Mouse (Mus musculus): ENCODE data around the gene Slc39a10. TPM values are rescaled to one million over a fixed set of nuclear protein-coding genes. Genes with fewer than 3 reads are reported as not detected.

The Slc39a10 gene
- 61.0 and 62.5 TPM in 2 replicates for polyA plus RNA-seq (2015; fragmentation: Nextera tagmentation; extraction: Ambion mirVana)

DNA sequence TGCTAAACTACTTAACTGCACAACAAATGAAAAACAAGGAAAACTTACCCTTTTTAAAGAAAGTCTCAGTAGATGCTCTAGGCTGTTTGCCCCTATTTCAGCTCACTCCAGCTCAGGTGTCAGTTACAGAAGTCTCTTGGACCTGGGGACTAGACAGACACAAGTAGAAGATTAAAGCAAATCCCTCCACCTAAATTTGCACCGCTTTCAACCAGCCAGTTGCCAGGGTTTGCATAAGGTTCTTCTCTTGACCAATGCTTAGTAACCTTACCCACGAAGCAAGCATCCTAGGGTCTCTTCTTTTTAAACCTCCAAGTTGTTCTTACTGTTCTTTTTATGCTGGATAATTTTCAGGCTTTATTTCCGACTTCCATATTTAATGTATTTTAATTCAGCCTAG is at the start of gene Slc39a10:
Gene Slc39a10 (minus strand): TSS at position 101 of the 400 bp plus-strand sequence.
- Histone ChIP-seq H3K4me1 (replicated peaks) (no peaks in the 10 kb centered on the region), H3K36me3 (no peaks in the 10 kb centered on the region), H3K4me3 (no peak within 1 kb of the TSS), H3K9me3 (no peaks in the 10 kb centered on the region), H3K27me3 (no peaks in the 10 kb centered on the region), H3K27ac (replicated peaks) (no peak within 1 kb of the TSS), H3K9ac (no peak within 1 kb of the TSS), H3K4me2 (no peak within 1 kb of the TSS)
- 58% methylated on average over 3 of the region's 3 CpGs for WGBS
- ATAC-seq (ENCODE audit: low read depth), result no peak

DNA sequence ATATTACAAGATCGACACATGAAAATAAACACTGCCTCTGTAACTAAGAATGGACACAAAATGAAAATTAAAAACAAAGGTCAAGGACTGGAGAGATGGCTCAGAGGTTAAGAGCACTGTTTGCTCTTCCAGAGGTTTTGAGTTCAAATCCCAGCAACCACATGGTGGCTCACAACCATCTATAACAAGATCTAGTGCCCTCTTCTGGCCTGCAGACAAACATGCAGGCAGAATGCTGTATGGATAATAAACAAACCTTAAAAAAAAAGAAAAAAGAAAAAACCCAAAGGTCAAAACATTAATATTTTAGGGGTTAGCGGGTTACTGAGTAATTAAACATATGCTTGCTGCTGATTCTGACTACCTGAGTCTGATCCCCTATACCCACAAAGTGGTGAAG is 46.6 kb upstream of the Slc39a10 start:
- no peak for ATAC-seq (ENCODE audit: low read depth)
- no peak overlapping the region for H3K27ac ChIP-seq (replicated peaks)
- H3K9me3 ChIP-seq, result no peaks in the 10 kb centered on the region
- no peak overlapping the region for H3K4me3 ChIP-seq
- no peaks in the 10 kb centered on the region for H3K4me1 ChIP-seq (replicated peaks)
- WGBS, result 91% methylated on average over 2 of the region's 2 CpGs
- H3K27me3 ChIP-seq, result no peaks in the 10 kb centered on the region
- H3K9ac ChIP-seq, result no peak overlapping the region
- H3K4me2 ChIP-seq, result no peak overlapping the region
- H3K36me3 ChIP-seq, result no peaks in the 10 kb centered on the region

DNA sequence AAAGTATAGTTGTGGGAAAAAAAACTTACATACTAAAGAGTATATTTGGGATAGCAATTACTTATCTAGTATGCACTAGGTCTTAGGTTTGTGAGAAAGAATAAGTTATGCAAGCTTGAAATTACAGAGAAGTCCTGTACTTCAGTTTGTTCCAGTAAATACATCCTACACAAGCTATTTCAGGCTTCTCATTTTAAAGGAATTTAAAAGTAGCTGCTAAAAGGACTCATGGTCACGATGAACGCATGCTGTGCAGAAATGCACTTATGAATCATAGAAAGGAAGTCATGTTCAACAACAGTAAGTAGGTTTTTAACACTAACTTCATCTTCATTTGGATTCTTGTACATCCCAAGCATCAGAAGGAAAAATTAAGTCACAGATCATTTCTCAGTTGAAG is 45.0 kb upstream of the Slc39a10 start:
- Histone ChIP-seq H3K4me3 (no peak overlapping the region), H3K27ac (replicated peaks) (no peak overlapping the region), H3K4me1 (replicated peaks) (no peaks in the 10 kb centered on the region), H3K4me2 (no peak overlapping the region), H3K9ac (no peak overlapping the region), H3K27me3 (no peaks in the 10 kb centered on the region), H3K9me3 (no peaks in the 10 kb centered on the region), H3K36me3 (no peaks in the 10 kb centered on the region)
- 85% methylated on average over 2 of the region's 2 CpGs for WGBS
- no peak for ATAC-seq (ENCODE audit: low read depth)

DNA sequence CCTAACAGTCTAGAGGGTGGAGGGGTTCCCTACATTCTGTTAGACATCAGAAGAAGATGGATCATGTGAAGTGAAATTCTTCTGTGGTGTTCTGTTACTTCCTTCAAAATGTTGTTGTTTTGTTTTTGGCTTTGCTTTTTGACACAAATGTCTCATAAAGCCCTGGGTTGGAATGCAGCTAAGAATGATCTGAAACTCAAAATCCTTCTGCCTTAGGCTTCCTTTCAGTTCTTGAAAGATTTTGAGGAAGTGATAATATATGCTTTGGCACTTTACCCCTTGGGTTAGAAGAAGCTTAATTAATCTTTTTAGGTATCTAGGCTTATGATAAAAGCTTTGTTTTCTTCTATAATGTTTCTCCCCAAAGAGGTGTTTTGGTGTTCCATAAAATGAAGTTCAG is 34.5 kb upstream of the Slc39a10 start:
- H3K4me3 ChIP-seq, result no peak overlapping the region

DNA sequence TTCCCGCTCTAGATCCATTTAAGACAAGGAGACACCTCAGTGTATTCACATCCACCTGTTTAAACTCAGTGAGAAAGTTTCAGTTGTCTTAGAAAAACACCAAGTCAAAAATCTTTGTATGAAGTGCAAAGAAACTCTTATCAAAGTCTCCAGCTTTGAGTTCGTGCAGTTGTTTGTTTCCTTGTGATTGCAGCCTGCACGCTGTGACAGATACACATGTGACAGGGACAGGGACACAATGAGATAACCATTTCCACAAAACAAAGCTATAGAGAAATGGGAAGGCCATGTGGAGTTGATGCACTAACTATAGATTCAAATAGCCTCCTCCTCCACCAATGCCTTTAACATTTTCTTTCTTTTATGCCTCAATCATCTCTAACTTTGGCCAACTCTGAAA is 33.6 kb upstream of the Slc39a10 start:
- Histone ChIP-seq H3K9me3 (no peaks in the 10 kb centered on the region), H3K9ac (no peak overlapping the region), H3K4me3 (no peak overlapping the region), H3K27me3 (no peaks in the 10 kb centered on the region), H3K4me2 (no peak overlapping the region), H3K4me1 (replicated peaks) (no peaks in the 10 kb centered on the region), H3K27ac (replicated peaks) (no peak overlapping the region), H3K36me3 (no peaks in the 10 kb centered on the region)
- no peak for ATAC-seq (ENCODE audit: low read depth)
- WGBS, result 90% methylated on average over 3 of the region's 3 CpGs

More for the DNA sequence above, 34.5 kb upstream of the Slc39a10 start:
- H3K4me2 ChIP-seq, result no peak overlapping the region
- no peaks in the 10 kb centered on the region for H3K4me1 ChIP-seq (replicated peaks)
- H3K27me3 ChIP-seq, result no peaks in the 10 kb centered on the region
- no peak overlapping the region for H3K27ac ChIP-seq (replicated peaks)
- H3K36me3 ChIP-seq, result no peaks in the 10 kb centered on the region
- no peaks in the 10 kb centered on the region for H3K9me3 ChIP-seq
- H3K9ac ChIP-seq, result no peak overlapping the region
- ATAC-seq (ENCODE audit: low read depth), result no peak

DNA sequence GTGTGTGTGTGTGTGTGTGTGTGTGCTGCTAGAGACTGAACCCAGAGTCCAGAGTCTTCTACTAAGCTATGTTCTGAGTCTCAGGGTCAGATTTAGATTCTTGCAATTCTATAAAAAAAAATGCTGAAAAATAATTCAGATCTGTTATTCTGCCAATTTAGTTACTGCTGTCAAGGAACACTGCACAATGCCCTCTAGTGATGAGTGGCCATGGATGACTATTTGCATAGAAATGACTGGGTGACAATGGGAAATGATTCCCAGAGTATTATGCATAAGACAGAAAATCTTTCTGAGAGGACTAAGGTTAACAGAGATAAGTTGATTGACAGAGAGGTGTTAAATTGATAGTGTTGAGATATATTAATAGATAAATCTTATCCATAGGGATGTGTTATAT is 32.3 kb upstream of the Slc39a10 start:
- no peak for ATAC-seq (ENCODE audit: low read depth)
- H3K4me1 ChIP-seq (replicated peaks), result no peaks in the 10 kb centered on the region
- H3K27me3 ChIP-seq, result no peaks in the 10 kb centered on the region
- H3K9ac ChIP-seq, result no peak overlapping the region
- no peak overlapping the region for H3K4me2 ChIP-seq
- no peak overlapping the region for H3K4me3 ChIP-seq
- no peaks in the 10 kb centered on the region for H3K36me3 ChIP-seq
- no peak overlapping the region for H3K27ac ChIP-seq (replicated peaks)
- no peaks in the 10 kb centered on the region for H3K9me3 ChIP-seq

DNA sequence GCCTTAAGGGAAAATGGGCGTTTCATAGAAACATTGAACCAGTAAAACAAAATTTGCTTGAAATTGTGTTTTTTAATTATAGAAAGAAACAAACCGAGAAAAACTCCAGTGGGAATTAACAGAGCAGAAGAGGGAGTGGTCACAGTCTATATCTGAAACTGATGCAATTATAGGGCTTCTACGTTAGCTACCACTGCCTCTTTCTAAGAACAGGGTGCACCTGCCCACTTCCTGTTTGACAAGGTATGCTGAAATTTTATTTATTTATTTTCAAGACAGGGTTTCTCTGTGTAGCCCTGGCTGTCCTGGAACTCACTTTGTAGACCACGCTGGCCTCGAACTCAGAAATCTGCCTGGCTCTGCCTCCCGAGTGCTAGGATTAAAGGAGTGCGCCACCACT is 30.3 kb upstream of the Slc39a10 start:
- Histone ChIP-seq H3K4me2 (no peak overlapping the region), H3K27ac (replicated peaks) (no peak overlapping the region), H3K27me3 (no peaks in the 10 kb centered on the region), H3K36me3 (no peaks in the 10 kb centered on the region), H3K9ac (no peak overlapping the region), H3K4me1 (replicated peaks) (no peaks in the 10 kb centered on the region), H3K4me3 (no peak overlapping the region), H3K9me3 (no peaks in the 10 kb centered on the region)
- WGBS, result 92% methylated on average over 7 of the region's 7 CpGs
- no peak for ATAC-seq (ENCODE audit: low read depth)

DNA sequence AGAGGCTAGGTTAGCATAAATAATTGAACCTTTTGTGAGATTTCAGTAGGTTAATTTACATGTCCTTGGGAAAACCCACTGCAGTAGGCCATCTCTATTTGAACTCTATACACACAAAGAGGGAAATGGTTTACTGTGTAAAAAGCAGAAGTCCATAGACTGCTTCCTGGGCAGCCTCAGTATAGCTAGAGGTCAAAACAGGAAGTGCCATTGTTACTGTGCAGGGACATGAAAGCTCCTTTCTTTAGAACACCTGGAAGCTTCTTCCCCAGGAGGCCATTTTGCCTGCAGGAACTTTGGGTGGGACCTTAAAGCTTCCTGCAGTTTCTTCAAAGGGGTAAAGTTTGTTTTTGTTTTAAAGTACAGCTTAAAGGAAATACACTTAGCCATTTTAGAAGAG is 29.0 kb upstream of the Slc39a10 start:
- ATAC-seq (ENCODE audit: low read depth), result no peak
- no peak overlapping the region for H3K4me3 ChIP-seq
- H3K9ac ChIP-seq, result no peak overlapping the region
- H3K9me3 ChIP-seq, result no peaks in the 10 kb centered on the region
- H3K36me3 ChIP-seq, result no peaks in the 10 kb centered on the region
- no peaks in the 10 kb centered on the region for H3K4me1 ChIP-seq (replicated peaks)
- no peak overlapping the region for H3K4me2 ChIP-seq
- no peak overlapping the region for H3K27ac ChIP-seq (replicated peaks)
- no peaks in the 10 kb centered on the region for H3K27me3 ChIP-seq

DNA sequence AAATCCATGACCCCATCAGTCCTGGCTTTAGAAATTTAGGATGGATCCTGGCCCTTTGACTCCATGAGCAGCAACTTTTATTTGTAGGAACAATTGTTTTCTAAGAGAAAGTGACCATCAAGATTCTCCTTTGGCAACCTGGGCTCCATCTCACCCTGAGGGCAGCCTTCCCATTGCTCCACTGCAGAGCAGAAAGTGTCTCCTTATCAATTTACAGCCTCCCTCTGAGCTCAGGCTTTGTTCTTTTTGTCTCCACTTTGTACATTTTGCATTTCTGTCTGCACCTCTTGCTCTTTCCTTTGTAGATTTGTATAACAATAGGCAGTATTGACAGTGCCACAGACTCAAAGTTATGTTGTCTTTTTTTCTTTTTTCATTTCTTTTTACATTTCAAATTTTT is 23.6 kb upstream of the Slc39a10 start:
- H3K4me3 ChIP-seq, result no peak overlapping the region
- ATAC-seq (ENCODE audit: low read depth), result no peak
- H3K36me3 ChIP-seq, result no peaks in the 10 kb centered on the region
- H3K9me3 ChIP-seq, result 0 out of 2 replicates have a peak, but pooled peaks cover 3% of the 10 kb centered on the region
- H3K9ac ChIP-seq, result no peak overlapping the region
- no peak overlapping the region for H3K27ac ChIP-seq (replicated peaks)
- no peak overlapping the region for H3K4me2 ChIP-seq
- no peaks in the 10 kb centered on the region for H3K4me1 ChIP-seq (replicated peaks)
- H3K27me3 ChIP-seq, result no peaks in the 10 kb centered on the region

DNA sequence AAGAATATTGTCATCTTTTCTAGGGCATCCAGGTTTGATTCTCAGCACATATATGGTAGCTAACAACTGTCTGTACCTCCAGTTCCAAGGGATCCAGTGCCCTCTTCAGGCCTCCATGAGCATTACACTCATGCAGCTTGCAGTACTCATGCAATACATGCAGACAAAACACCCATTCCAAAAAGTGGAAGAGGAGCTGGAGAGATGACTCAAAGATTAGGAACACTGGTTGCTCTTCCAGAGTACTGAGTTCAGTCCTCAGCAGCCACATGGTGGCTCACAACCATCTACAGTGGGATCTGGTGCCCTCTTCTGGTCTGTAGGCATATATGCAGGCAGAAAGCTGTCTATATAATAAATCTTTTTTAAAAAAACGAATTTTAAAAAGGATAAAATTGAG is 21.7 kb upstream of the Slc39a10 start:
- Histone ChIP-seq H3K27ac (replicated peaks) (no peak overlapping the region), H3K9ac (no peak overlapping the region), H3K9me3 (0 out of 2 replicates have a peak, but pooled peaks cover 3% of the 10 kb centered on the region), H3K4me3 (no peak overlapping the region), H3K4me2 (no peak overlapping the region), H3K27me3 (no peaks in the 10 kb centered on the region), H3K4me1 (replicated peaks) (no peaks in the 10 kb centered on the region), H3K36me3 (no peaks in the 10 kb centered on the region)
- ATAC-seq (ENCODE audit: low read depth), result no peak
- WGBS, result 49% methylated on average over 1 of the region's 1 CpGs

DNA sequence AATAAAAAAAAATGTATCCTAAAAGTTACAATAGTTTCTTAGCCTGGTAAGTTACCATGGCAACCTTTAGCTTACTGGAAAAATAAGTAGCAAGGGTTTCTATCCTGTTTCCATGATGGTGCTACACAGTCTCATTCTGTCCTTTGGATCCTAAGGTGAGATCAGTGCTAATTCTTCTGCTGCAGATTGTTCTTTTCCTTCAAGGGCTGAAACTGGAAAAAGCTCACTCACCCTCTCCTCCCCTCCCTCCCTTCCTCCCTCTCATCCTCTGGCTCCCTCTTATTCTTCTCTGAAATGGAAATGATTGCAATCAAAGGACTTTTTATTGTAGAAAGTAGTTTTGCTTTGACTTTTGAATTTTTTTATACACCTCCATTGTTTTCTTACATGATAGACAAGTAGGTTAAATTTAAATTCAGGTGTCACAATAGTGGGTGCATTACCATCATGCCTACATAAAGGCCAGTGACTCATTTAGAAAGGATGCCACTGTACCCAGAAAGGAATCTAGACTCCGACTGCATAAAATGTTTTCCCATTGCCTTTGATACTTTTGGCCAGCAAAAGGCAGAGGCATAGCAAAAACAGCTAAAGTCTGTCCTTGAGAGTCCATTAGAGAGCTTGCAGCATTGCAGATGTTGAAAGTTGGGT is 20.0 kb upstream of the Slc39a10 start:
- whole genome bisulfite sequencing, result 93% methylated on average over 1 of the region's 1 CpGs
- Histone ChIP-seq H3K4me2 (no peak overlapping the region), H3K4me1 (replicated peaks) (no peaks in the 10 kb centered on the region), H3K9ac (no peak overlapping the region), H3K27me3 (no peaks in the 10 kb centered on the region), H3K36me3 (no peaks in the 10 kb centered on the region), H3K4me3 (no peak overlapping the region), H3K9me3 (0 out of 2 replicates have a peak, but pooled peaks cover 3% of the 10 kb centered on the region), H3K27ac (replicated peaks) (no peak overlapping the region)
- no peak for ATAC-seq (ENCODE audit: low read depth)

DNA sequence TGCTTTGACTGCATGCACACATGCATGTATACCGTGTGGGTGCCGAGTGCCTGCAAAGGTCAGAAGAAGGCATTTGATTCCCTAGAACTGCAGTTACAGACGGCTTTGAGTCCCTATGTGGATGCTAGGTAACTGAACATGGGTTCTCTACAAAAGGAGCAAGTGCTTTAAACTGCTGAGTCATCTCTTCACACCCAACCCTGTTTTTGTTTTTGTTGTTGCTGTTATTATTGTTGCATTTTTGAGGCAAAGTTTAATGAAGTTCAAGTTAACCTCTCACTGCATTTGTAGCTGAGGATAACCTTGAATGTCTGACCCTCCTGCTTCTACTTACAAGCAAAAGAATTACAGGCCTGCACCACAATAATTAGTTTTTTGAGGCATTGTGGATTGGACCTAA is 17.5 kb upstream of the Slc39a10 start:
- no peak for ATAC-seq (ENCODE audit: low read depth)
- WGBS, result 90% methylated on average over 3 of the region's 3 CpGs
- Histone ChIP-seq H3K4me3 (no peak overlapping the region), H3K4me2 (no peak overlapping the region), H3K9ac (no peak overlapping the region), H3K9me3 (0 out of 2 replicates have a peak, but pooled peaks cover 3% of the 10 kb centered on the region), H3K27ac (replicated peaks) (no peak overlapping the region), H3K4me1 (replicated peaks) (no peaks in the 10 kb centered on the region), H3K36me3 (no peaks in the 10 kb centered on the region), H3K27me3 (no peaks in the 10 kb centered on the region)

DNA sequence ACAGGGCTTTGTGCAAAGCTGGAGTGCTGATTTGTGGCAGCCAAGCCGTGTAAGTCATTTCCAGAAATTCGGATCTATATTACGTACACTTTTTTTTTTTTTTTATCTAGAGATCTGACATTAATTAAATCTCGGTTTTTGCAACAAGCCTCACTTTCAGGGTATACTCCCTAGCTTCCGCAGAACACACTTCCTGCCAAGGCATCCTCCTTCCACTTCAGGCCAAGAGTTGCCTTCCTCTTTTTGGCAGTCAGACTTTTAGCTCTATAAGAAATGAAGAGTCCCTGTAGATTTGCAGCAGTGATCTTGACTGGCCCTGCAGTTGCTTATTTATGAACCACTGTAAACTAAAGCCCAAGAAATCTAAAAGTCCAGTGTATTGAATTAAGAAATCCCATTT is 13.1 kb upstream of the Slc39a10 start:
- Histone ChIP-seq H3K4me2 (no peak overlapping the region), H3K4me3 (no peak overlapping the region), H3K4me1 (replicated peaks) (no peaks in the 10 kb centered on the region), H3K27me3 (no peaks in the 10 kb centered on the region), H3K27ac (replicated peaks) (no peak overlapping the region), H3K36me3 (no peaks in the 10 kb centered on the region), H3K9ac (no peak overlapping the region), H3K9me3 (no peaks in the 10 kb centered on the region)
- no peak for ATAC-seq (ENCODE audit: low read depth)
- WGBS, result 94% methylated on average over 5 of the region's 5 CpGs
